Mouse (Mus musculus) spleen, adult 2 months (tissue): ENCODE data around the gene Map3k4.

Experiments used
- CTCF ChIP-seq: fragments of 200-500 bp; IDR thresholded peaks from 2 replicates; pipeline ENCODE4 v1.5.1; 2011; ENCODE audit warnings: mild to moderate bottlenecking, inconsistent platforms; ENCODE audit not compliant: insufficient read depth, insufficient read length, insufficient replicate concordance; ENCODE audit errors: extremely low read depth
- POLR2A ChIP-seq: fragments of 200-500 bp; IDR thresholded peaks from 2 replicates; pipeline ENCODE4 v1.6.1; 2011; ENCODE audit warnings: low read depth, low read length, inconsistent platforms

DNA sequence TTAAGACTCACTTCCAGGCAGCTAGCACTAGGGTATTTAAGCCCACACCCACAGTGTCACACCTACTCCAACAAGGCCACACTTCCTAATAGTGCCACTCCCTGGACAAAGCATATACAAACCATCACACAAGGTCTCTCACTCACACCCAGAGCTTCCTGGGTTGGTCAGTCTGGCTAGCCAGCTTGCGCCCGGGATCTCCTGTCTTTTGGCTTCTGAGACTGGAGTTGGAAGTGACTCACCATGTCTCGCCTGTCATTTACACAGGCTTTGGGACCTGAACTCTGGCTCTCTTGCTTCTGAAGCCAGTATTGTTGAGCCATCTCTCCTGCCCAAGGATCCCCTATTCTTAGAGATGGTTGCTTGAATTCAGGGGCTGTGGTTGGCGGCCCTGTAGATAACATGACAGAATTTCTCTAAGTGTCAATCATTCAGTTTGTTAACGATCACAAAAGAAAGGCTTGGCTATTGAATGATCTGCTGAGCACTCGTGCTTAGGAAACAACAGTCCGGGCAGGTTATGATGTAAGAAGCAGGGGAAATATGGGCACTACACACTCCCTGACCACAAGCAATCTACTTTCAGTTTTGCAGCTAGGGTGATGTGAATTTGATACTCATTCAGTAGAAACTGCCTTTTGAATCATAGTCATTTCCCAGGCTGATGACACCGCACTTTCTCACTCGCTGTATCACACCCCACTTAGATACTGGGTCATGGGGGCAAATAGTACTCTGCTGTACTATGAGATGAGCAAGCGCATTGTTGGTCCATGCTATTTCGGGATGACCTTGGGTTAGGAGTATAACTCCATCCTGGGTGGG is 45.2 kb upstream of the Map3k4 start:
- no peak for TF ChIP-seq POLR2A
- TF ChIP-seq CTCF = no peak
